ENCODE assay signal across 15 mouse cellular contexts in genomic region chr2:178555692-178556340, GRCm38 (mm10).
DNase-seq lines count a peak whose midpoint lies in the region; ATAC-seq lines count a peak whose summit lies in the region.
"Had no signal": no experiment of that assay in that cellular context is flagged by ENCODE, and none has a peak within 500 bp of the region (broad histone marks: within the 10 kb centered on the region; RNA-seq: fewer than 3 reads in every experiment).

No protein-coding gene starts in this region.

- no peak overlapping the region for H3K4me2 ChIP-seq in forebrain, embryonic 11.5 days (ENCODE audit: low read depth, low read length, severe bottlenecking)
- no peak overlapping the region for H3K4me2 ChIP-seq in forebrain, embryonic 15.5 days (replicated peaks)
- H3K4me2 ChIP-seq: heart, embryonic 13.5 days; kidney, embryonic 15.5 days; liver, embryonic 13.5 days; stomach, embryonic 15.5 days had no signal

- no peaks in the 10 kb centered on the region for H3K27me3 ChIP-seq in forebrain, embryonic 11.5 days (ENCODE audit: control insufficient read depth, insufficient read depth, low read length)
- H3K27me3 ChIP-seq in forebrain, embryonic 15.5 days: no peaks in the 10 kb centered on the region
- H3K27me3 ChIP-seq: kidney, embryonic 15.5 days; liver, embryonic 13.5 days; Patski; stomach, embryonic 15.5 days had no signal

- 77% methylated on average over 3 of the region's 3 CpGs for WGBS in forebrain, embryonic 11.5 days
- WGBS in forebrain, embryonic 15.5 days: 77% methylated on average over 3 of the region's 3 CpGs

- no peak for DNase-seq in forebrain, embryonic 11.5 days (ENCODE audit: low spot score)
- peak; percentile 24 for DNase-seq in retina, embryonic 14.5 days (ENCODE audit: low spot score)
- DNase-seq in retina, postnatal 1 day: no peak
- peak; percentile 44 for DNase-seq in cerebellum, adult 11 months
- DNase-seq in cerebellum, postnatal 25 days: peak; percentile 62 to 76
- no peak for DNase-seq in left cerebral cortex, adult 9 months (ENCODE audit: low spot score in 2 of 2)
- DNase-seq: gastrocnemius, postnatal 36 days; liver, embryonic 13.5 days had no signal

- H3K27ac ChIP-seq in forebrain, embryonic 11.5 days (ENCODE audit: low read depth, low read length): no peak overlapping the region
- H3K27ac ChIP-seq in forebrain, embryonic 15.5 days (replicated peaks): no peak overlapping the region
- H3K27ac ChIP-seq: heart, embryonic 13.5 days; kidney, embryonic 15.5 days; liver, embryonic 13.5 days; stomach, embryonic 15.5 days had no signal

- H3K4me3 ChIP-seq in forebrain, embryonic 11.5 days (ENCODE audit: low read depth, low read length): no peak overlapping the region
- no peak overlapping the region for H3K4me3 ChIP-seq in forebrain, embryonic 15.5 days
- H3K4me3 ChIP-seq: heart, embryonic 13.5 days; kidney, embryonic 15.5 days; liver, embryonic 13.5 days; myocyte; stomach, embryonic 15.5 days had no signal

- H3K9ac ChIP-seq in forebrain, embryonic 11.5 days (ENCODE audit: low read length): no peak overlapping the region
- H3K9ac ChIP-seq in forebrain, embryonic 15.5 days (replicated peaks): no peak overlapping the region
- H3K9ac ChIP-seq: heart, embryonic 13.5 days; kidney, embryonic 15.5 days; liver, embryonic 13.5 days; stomach, embryonic 15.5 days had no signal

- H3K36me3 ChIP-seq in forebrain, embryonic 11.5 days (ENCODE audit: control insufficient read depth, insufficient read depth, low read length): no peaks in the 10 kb centered on the region
- no peaks in the 10 kb centered on the region for H3K36me3 ChIP-seq in forebrain, embryonic 15.5 days
- H3K36me3 ChIP-seq: heart, embryonic 13.5 days; kidney, embryonic 15.5 days; liver, embryonic 13.5 days; stomach, embryonic 15.5 days had no signal

- H3K4me1 ChIP-seq in forebrain, embryonic 11.5 days (replicated peaks; ENCODE audit: control insufficient read depth, insufficient read depth, low read length): peaks cover 3% of the 10 kb centered on the region; the same call in 1 of the 2 replicates
- H3K4me1 ChIP-seq in forebrain, embryonic 15.5 days: peaks cover 6% of the 10 kb centered on the region
- H3K4me1 ChIP-seq: liver, embryonic 13.5 days; stomach, embryonic 15.5 days had no signal

- H3K9me3 ChIP-seq in forebrain, embryonic 11.5 days (ENCODE audit: control insufficient read depth, low read length): no peaks in the 10 kb centered on the region
- no peaks in the 10 kb centered on the region for H3K9me3 ChIP-seq in forebrain, embryonic 15.5 days
- H3K9me3 ChIP-seq: heart, embryonic 13.5 days; kidney, embryonic 15.5 days; liver, embryonic 13.5 days; stomach, embryonic 15.5 days had no signal

- 0 out of 2 replicates have a peak, but pooled peaks have one; percentile 33 for ATAC-seq in forebrain, embryonic 11.5 days (replicated peaks; ENCODE audit: low FRiP score)
- no peak for ATAC-seq in forebrain, embryonic 15.5 days (replicated peaks)
- no peak for ATAC-seq in inflammation-experienced regulatory T-cells, adult 6 months
- ATAC-seq: Patski had no signal

Comparison
In these comparisons a context has a peak if more than half of its experiments do, and no peak if none do; other contexts are left out.
1. DNase-seq: peak in retina, embryonic 14.5 days (single experiment), cerebellum, adult 11 months (single experiment) and cerebellum, postnatal 25 days (2 of 2); none in forebrain, embryonic 11.5 days (single experiment), retina, postnatal 1 day (single experiment) and left cerebral cortex, adult 9 months (0 of 2).